Mouse (Mus musculus) heart, postnatal 10 days (tissue): ENCODE results near the gene Serpina3n. TPM values are rescaled to one million over a fixed set of nuclear protein-coding genes. Genes with fewer than 3 reads are reported as not detected.
A peak's percentile ranks its signal among the peaks of the same experiment; 100 is the strongest.
"Not testable (repeated sequence)": the region's sequence is repeated elsewhere in the genome, so short reads cannot be mapped to it uniquely, and the experiment has no call there.

Experiments
- DNase-seq, 2 experiments: peaks; one replicate each; pipeline ENCODE4 v3.0.0; 2021
- intact Hi-C: fragments of 180-260 bp; cut with DNase I; formaldehyde crosslinking; loops from one replicate; pipeline ENCODE4 v1.15.1; 2025
- total RNA-seq, 2 experiments: library from RNA; stranded (reverse); gene quantifications; 2 replicates each; pipeline ENCODE4 v1.2.3; 2021

The Serpina3n gene
- total RNA-seq = 1 to 10 TPM in 1 of 2 experiments, under 1 TPM in 1; 0.84 to 2.4 TPM

DNA sequence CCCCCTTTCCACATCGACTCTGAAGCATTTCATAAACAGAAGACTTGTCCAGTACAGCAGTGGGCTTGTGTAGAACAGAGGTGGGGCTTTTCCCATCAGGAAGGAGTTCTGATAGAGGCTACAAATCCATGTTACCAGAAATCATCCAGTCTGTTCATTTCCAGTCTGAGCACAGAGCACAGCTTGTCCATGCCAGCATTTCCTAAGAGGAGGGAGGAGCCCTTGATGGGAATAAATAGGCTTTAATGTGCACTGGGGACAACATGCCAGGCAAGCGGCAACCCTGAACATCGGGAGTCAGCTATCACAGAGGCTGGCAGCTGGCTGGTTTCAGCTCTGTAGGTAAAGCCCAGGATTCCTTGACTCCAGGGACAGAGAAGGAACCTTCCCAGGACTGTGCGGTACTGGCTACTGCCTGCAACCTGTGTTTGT lies at the start of gene Serpina3n:
TSS of gene Serpina3n (plus strand) at position 276 of the 432 bp plus-strand sequence.
- intact Hi-C loops = no loop called here
- peak; percentile 6 to 7 for DNase-seq

DNA sequence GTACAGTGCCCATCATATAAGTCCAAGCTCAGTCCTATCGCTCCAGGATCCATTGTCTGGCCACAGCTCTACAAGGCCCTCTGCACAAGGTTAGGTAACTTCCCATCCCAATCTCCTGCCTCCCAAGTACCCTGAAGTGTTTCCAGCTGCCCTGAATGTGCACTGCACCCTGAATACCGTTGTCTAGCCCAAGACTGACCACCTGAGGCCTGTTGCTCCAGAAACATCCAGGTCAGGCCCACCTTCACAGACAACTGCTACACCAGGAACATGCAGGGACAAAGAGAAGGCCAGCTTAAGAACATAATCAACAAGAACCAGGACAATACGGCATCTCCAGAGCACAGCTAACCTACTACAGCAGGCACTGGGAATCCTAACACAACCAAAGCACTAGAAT lies 36.5 kb upstream of the Serpina3n start:
- no peak for DNase-seq
- intact Hi-C loops = no loop called here

GRCm38 (mm10) chr12:104377179-104377578 lies 29.4 kb upstream of the Serpina3n start:
- intact Hi-C loops, DNase-seq: not testable (repeated sequence)

- DNase-seq, intact Hi-C loops: not testable (repeated sequence)
Measured at GRCm38 (mm10) chr12:104378351-104378750, 28.2 kb upstream of the Serpina3n start.

DNA sequence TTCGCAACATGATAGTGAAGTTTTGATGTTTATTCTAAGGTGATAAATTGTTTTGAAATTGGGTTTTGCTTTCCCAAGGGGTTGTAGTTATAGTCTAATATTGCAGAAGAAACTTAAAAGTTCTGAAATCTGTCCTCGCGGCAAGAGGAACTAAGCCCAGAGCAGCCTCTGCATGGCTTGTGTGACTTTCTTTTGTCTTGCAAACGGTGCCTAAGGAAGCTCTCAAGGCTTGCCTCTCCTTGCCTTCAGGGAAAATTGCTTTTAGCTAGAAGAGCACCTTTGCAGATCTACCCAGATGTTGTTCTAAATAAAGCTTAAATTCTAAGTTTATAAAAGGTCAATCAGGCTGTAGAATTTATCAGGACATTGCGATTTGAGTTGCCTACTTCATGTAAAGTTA lies 27.7 kb upstream of the Serpina3n start:
- intact Hi-C loops, DNase-seq: not testable (repeated sequence)

- no peak for DNase-seq
- intact Hi-C loops = no loop called here
Measured at GRCm38 (mm10) chr12:104379856-104380255, 26.7 kb upstream of the Serpina3n start.

DNA sequence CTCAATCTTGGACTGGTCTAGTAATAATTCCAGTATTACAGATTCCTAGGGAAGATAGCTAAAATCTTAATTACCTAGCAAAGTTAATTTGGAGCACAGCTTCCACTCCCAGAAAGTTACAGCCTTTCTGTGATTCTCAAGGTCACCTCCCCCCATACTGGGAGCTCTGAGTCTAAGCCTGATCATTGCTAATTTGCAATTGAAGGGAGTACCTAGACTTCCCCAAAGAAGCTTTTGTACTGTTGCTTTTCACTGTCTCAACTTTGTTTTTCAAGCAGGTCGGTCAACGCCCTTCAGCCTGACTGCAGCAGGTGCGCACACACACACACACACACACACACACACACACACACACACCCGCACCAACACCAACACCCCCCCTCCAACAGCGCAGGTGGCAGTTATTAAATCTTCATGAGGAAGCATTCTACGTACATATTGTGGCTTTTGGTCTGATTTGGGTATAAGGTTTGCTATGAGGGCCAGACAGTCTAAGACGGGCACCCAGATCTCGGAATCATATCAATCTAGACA lies 25.4 kb upstream of the Serpina3n start:
- DNase-seq, intact Hi-C loops: not testable (repeated sequence)

DNA sequence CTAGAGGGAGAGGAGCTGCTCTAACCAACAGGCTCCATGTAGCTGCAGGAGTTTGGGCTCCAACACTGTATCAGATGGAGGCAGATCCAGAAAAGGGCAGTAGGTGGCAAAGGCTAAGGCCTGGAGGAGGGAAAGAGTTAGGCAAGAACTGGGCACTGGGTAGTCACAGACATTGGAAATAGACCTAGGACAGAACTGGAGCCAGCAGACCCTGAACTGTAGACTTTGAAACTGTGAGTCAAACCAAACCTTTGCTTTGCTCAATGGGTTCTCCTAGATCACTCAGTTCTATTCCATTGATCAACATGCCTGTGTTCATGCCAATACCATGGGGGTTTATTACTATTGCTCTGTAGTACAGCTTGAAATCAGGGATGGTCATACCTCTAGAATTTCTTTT lies 20.5 kb upstream of the Serpina3n start:
- intact Hi-C loops, DNase-seq: not testable (repeated sequence)

- intact Hi-C loops, DNase-seq: not testable (repeated sequence)
Measured at GRCm38 (mm10) chr12:104386878-104387277, 19.7 kb upstream of the Serpina3n start.

DNA sequence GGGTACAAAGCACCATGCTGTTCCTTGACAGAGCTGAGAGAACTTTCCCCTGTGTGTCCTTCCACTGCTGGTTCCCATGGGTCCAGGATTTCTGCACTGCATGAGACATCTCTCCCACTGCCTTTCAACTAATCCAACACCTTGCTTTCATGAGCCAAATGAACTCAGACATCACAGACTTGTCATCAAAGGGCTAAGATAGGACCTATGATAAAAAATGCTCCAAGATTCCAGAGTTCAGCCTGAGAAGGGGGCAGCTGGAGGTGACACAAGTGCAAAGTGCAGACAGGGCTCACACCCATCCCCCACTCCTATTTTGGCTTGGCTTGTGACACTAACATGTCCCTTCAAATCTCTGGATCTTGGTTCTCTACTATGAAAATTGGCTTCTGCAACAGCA lies 18.1 kb upstream of the Serpina3n start:
- no peak for DNase-seq
- intact Hi-C loops = no loop called here

DNA sequence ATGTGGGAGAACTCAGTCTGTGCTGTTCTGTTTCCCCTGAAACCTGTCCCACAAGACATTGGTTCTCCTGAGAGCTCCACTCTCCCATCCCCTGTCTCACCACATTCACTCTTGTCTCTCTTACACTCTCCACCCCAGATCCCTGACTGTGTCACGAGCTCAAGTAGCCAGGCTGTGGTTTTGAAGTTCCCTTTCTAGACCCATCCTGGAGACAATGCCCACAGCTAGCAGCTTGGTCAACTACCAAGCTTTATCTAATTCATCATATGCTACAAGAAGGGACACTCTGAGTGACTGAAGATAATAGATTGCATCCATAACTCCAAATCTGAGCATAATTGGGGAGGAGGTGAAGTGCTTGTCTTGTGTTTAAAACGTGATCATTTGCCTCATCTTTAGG lies 15.5 kb upstream of the Serpina3n start:
- intact Hi-C loops = loop anchor here (5.0 kb wide), 1 partner anchor 244 kb away; no protein-coding TSS in a partner anchor
- not testable (repeated sequence) for DNase-seq

- no peak for DNase-seq
- intact Hi-C loops = no loop called here
Measured at GRCm38 (mm10) chr12:104403968-104404367, 2.6 kb upstream of the Serpina3n start.

DNA sequence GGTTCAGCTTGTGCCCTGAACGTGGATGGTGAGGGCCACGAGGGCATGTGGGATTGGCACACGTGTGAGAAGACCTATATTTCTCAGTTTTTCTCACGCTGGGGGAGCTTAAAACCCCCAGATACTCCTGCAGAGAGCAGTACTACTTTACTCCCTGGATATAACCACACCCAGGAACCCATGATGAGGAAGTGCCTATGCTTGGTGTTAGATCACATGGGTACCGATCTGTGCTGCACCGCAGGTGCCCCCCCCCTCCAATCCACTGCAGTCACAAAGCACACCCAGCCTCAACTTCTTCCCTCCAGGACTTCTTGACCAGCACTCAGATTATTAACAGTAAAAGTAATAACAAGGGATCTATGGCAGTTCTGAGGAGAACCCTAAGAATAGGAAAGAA lies 6.0 kb downstream of the Serpina3n start:
- intact Hi-C loops = loop anchor here (10.0 kb wide), 1 partner anchor 188 kb away; no protein-coding TSS in a partner anchor
- no peak for DNase-seq

DNA sequence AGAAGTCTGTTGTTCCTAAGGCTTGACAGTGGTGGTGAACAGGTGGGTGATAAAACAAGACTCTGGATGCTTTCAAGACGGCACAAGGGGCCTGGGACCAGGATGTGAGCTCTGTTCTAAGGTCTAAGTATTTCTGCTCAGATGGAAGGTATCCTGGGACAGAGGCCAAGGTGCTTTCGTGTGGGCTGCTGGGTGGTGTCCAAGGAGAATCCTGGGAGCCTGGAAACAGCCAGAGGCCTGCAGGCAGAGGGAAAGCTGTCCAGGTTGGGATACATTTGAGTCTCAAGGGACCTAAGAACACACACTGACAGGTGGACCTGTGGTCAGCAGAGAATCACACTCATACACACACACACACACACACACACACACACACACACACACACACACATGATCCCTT lies 8.0 kb downstream of the Serpina3n start:
- intact Hi-C loops = loop anchor here (10.0 kb wide), 1 partner anchor 190 kb away; no protein-coding TSS in a partner anchor
- peak in 1 of 2 experiments; percentile 10 for DNase-seq

DNA sequence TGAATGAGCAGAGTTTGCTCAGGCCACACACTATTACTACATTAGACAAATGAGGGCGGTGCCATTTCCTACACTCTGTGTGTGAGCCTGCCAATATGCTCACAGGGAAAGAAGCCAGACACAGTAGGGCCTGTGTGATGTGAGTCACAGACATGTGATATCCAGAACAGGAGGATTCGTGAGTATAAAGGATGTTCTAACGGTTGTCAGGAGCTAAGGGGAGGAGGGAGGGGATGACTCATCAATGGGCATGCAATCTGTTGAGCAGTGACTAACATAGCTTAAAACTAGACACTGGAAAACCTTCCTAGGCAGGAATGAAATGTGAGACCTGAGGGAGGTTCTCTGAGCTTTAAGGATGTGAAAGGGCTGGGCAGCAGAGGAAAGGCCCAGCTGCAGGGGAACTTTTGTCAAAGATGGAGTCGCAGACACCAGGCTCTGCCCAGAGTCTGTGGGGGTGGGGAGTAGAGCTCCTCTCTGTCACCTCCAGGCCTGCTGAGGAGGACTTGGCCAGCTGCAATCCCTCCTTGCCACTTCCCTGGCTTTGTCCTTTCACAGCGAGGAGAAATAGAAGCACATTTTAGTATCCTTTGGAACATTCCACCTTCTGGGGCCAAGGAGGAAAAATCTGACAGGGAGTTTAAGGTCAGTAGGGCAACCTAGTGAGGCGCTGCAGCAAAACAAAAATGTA lies 9.2 kb downstream of the Serpina3n start:
- intact Hi-C loops = loop anchor here (5.0 to 10.0 kb wide), 2 partner anchors 63 to 191 kb away; no protein-coding TSS in a partner anchor
- DNase-seq = peak; percentile 57 to 66

DNA sequence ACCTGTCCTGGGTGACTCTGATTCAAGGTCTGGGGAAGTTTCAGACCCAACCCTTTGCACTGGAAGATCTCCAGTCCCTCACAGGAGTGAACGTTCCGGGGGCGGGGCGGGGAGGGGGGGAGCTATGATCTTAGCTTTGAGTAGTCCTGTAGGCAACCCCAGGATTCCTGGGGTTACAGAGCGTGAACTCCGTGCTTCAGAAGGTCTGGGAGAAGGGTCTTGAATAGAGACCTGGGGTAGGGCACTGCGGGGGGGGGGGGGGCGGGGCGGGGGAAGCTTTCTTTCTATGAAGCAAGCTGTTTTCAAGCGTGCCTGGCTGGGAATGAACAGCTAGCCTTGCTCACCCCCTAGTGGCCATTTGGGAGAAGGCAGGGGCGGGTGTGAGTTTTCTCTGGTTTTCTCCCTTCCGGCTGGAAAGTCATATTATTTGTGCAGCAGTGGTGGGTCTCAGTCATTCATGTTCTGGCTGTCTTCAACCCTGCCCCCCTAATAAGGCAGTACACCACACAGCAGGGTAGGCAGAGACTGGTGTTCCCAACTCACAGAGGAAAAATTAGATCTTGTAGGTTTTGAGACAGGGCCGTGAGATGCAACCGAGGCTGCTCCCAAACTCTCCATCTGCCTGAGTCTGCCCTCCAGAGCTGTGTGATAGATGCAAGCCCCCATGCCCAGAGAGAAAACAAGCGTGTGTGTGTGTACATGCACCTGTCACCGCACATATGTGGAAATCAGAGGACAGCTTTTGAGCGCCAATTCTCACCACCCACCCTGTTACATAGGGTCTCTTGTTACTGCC lies 12.0 kb downstream of the Serpina3n start:
- intact Hi-C loops = loop anchor here (1.0 to 10.0 kb wide), 4 partner anchors 66 to 423 kb away; no protein-coding TSS in a partner anchor
- DNase-seq = peak; percentile 81 to 92

DNA sequence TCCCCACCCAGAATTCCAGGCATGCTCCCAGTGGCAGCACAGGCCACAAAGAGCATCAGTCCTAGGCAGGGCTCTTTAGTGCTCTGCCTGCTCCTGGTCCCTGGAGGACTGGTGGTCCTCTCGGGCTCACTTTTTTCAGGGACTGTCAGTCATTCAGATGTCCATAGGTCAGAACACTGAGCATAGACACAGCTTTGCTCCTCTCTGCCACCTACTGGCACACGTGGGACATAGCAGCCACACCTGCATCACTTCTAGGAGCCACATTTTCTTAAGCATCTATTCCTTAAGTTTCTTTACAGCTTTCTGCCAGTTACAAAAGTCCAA lies 12.6 kb downstream of the Serpina3n start:
- intact Hi-C loops = loop anchor here (5.0 to 10.0 kb wide), 2 partner anchors 67 to 194 kb away; no protein-coding TSS in a partner anchor
- DNase-seq = no peak

GRCm38 (mm10) chr12:104422615-104423392 lies 16.3 kb downstream of the Serpina3n start:
- intact Hi-C loops = no loop called here
- peak; percentile 45 to 46 for DNase-seq

DNA sequence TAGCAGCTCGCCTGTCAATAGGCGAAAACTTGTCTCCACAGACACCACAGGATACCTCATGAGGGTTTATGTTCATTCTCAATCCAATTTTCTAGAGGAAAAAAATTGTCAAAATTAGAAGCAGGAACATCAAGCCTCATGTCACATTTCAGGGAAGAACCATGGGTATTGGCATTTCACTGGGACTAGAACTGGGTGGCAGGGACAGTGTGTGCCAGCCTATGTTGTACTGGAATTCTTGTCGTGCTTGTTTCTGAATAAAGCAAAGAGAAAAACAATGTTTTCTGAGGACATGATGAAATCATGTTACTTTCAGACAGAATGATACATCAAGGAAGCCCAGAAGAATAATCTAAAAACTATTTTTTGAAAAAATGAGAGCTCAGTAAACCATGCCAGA lies 19.1 kb downstream of the Serpina3n start:
- intact Hi-C loops = no loop called here
- no peak for DNase-seq

GRCm38 (mm10) chr12:104426915-104427314 lies 20.4 kb downstream of the Serpina3n start:
- intact Hi-C loops = no loop called here
- DNase-seq = peak in 1 of 2 experiments; percentile 54
